Comparison of ENCODE assay signal across 8 mouse cellular contexts in the genomic region with DNA sequence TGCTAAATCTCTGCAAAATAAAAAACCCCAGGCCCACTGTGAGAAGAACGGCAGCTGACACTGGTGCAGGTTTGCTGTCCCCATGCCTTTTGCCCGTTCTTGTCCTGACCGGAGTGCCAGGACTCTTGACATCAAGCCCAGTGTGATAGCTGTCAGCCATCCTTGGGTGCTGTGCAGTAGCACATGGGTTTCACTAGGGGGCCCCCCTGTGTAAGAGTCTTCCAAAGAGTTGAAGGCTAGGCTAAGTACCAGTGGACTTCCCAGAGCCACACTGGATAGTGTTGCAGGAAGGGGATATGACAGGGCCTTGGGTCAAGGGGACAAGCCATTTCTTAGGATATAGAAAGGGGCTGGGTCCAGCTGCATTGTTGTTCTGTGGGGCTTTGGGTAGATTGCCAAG. TPM values are rescaled to one million over a fixed set of nuclear protein-coding genes. Genes with fewer than 3 reads are reported as not detected.
DNase-seq lines count a peak whose midpoint lies in the region; ATAC-seq and TF ChIP-seq lines count a peak whose summit lies in the region.

No protein-coding gene starts in this region.

- peaks cover 37% of the 10 kb centered on the region for H3K4me1 ChIP-seq in E14TG2a.4 (replicated peaks; ENCODE audit: low read depth, low read length)
- no peaks in the 10 kb centered on the region for H3K4me1 ChIP-seq in bone marrow macrophage, adult 2 months (ENCODE audit: control insufficient read depth, insufficient read depth, low read length)
- no peaks in the 10 kb centered on the region for H3K4me1 ChIP-seq in olfactory bulb, adult 2 months (ENCODE audit: control insufficient read depth, insufficient read depth, low read length)

- no peak overlapping the region for H3K4me3 ChIP-seq in E14TG2a.4 (replicated peaks; ENCODE audit: low read length)
- H3K4me3 ChIP-seq in bone marrow macrophage, adult 2 months (ENCODE audit: insufficient read depth, low read length) = no peak overlapping the region
- no peak overlapping the region for H3K4me3 ChIP-seq in layer of hippocampus, adult 2 months
- H3K4me3 ChIP-seq in olfactory bulb, adult 2 months (ENCODE audit: insufficient read depth, low read depth, low read length) = no peak overlapping the region

- peaks cover 13% of the 10 kb centered on the region for H3K36me3 ChIP-seq in E14TG2a.4 (ENCODE audit: insufficient read depth, low read length)

- 38% methylated on average over 3 of the region's 3 CpGs for WGBS in olfactory bulb, adult 2 months

- TF ChIP-seq CTCF in E14TG2a.4 (conservative IDR thresholded peaks at IDR 0.05; ENCODE audit: low read length) = peak; percentile 90
- TF ChIP-seq CTCF in bone marrow macrophage, adult 2 months (IDR thresholded peaks at IDR 0.05; ENCODE audit: low read depth, low read length) = peak; percentile 70
- peak; percentile 97 for TF ChIP-seq CTCF in layer of hippocampus, adult 2 months (conservative IDR thresholded peaks at IDR 0.05)
- peak; percentile 41; the same call in 1 of the 2 replicates for TF ChIP-seq CTCF in olfactory bulb, adult 2 months (IDR thresholded peaks at IDR 0.05; ENCODE audit: insufficient read depth, low read depth, low read length)

- peak; percentile 81 for ATAC-seq in erythroid progenitor cell, adult 5-6 weeks (replicated peaks; ENCODE audit: low FRiP score, poor library complexity, severe bottlenecking)

- no peak for TF ChIP-seq POLR2A in bone marrow macrophage, adult 2 months (IDR thresholded peaks at IDR 0.05; ENCODE audit: borderline replicate concordance, low read depth, low read length)
- TF ChIP-seq POLR2A in olfactory bulb, adult 2 months (IDR thresholded peaks at IDR 0.05; ENCODE audit: insufficient read depth, low read depth, low read length) = no peak

- no peak overlapping the region for H3K27ac ChIP-seq in bone marrow macrophage, adult 2 months (ENCODE audit: insufficient read depth, low read depth, low read length)
- no peak overlapping the region for H3K27ac ChIP-seq in layer of hippocampus, adult 2 months
- H3K27ac ChIP-seq in olfactory bulb, adult 2 months (ENCODE audit: insufficient read depth, low read depth, low read length) = no peak overlapping the region

- no peaks in the 10 kb centered on the region for H3K9me3 ChIP-seq in E14TG2a.4 (ENCODE audit: low read length)

- peaks cover 30% of the 10 kb centered on the region for H3K27me3 ChIP-seq in E14TG2a.4 (ENCODE audit: insufficient read depth, low read length)

- peak; percentile 74 to 77 for DNase-seq in heart, postnatal 36 days
- DNase-seq in layer of hippocampus, adult 2 months (ENCODE audit: low spot score in 2 of 2) = peak; percentile 63 to 81
- peak; percentile 68 to 75 for DNase-seq in lung, adult 18-20 months
- DNase-seq in thymus, postnatal 25 days = peak; percentile 64

- intact Hi-C loops in heart, postnatal 36 days (cut with DNase I) = loop anchor here (1.0 to 10.0 kb wide), 3 partner anchors 56 to 202 kb away; partner anchors contain the start of gene Crtc1

RNA-seq across cellular contexts. Expression of gene Comp, which starts 9.9 kb away (rescaled TPM):
- 1.1 and 1.2 TPM in 2 replicates for polyA plus RNA-seq in bone marrow macrophage, adult 2 months (2012; ENCODE audit: insufficient read depth, insufficient read length, missing spikeins)
- total RNA-seq in erythroid progenitor cell, adult 5-6 weeks (2015; ENCODE audit: low replicate concordance) = not detected in 2 replicates
- total RNA-seq in erythroid progenitor cell, adult 5-6 weeks (2017; ENCODE audit: low replicate concordance) = 0.39 TPM in 1 of 2 replicates, not detected in the other
- 1 to 10 TPM; 4.3 to 5.6 TPM for total RNA-seq in heart, postnatal 36 days (2021)
- total RNA-seq in layer of hippocampus, adult 2 months (2021) = under 1 TPM; 0.29 to 0.56 TPM
- not detected in 2 replicates for polyA plus RNA-seq in olfactory bulb, adult 2 months (2012; ENCODE audit: insufficient read depth, insufficient read length, low replicate concordance, missing spikeins)

RNA-seq across cellular contexts. Expression of gene Upf1, which starts 30.2 kb away (rescaled TPM):
- 30.6 and 31.6 TPM in 2 replicates for polyA plus RNA-seq in bone marrow macrophage, adult 2 months (2012; ENCODE audit: insufficient read depth, insufficient read length, missing spikeins)
- 18.4 and 20.2 TPM in 2 replicates for total RNA-seq in erythroid progenitor cell, adult 5-6 weeks (2015; ENCODE audit: low replicate concordance)
- total RNA-seq in erythroid progenitor cell, adult 5-6 weeks (2017; ENCODE audit: low replicate concordance) = 32.5 and 43.9 TPM in 2 replicates
- total RNA-seq in heart, postnatal 36 days (2021) = 10 to 100 TPM; 45.4 to 46.0 TPM
- 10 to 100 TPM; 67.7 to 68.7 TPM for total RNA-seq in layer of hippocampus, adult 2 months (2021)
- not detected in 2 replicates for polyA plus RNA-seq in olfactory bulb, adult 2 months (2012; ENCODE audit: insufficient read depth, insufficient read length, low replicate concordance, missing spikeins)

RNA-seq across cellular contexts. Expression of gene Gdf1, which starts 53.7 kb away (rescaled TPM):
- not detected in 2 replicates for polyA plus RNA-seq in bone marrow macrophage, adult 2 months (2012; ENCODE audit: insufficient read depth, insufficient read length, missing spikeins)
- not detected in 2 replicates for total RNA-seq in erythroid progenitor cell, adult 5-6 weeks (2015; ENCODE audit: low replicate concordance)
- total RNA-seq in erythroid progenitor cell, adult 5-6 weeks (2017; ENCODE audit: low replicate concordance) = not detected in 2 replicates
- not detected for total RNA-seq in heart, postnatal 36 days (2021)
- 10 to 100 TPM; 12.1 to 14.4 TPM for total RNA-seq in layer of hippocampus, adult 2 months (2021)
- polyA plus RNA-seq in olfactory bulb, adult 2 months (2012; ENCODE audit: insufficient read depth, insufficient read length, low replicate concordance, missing spikeins) = not detected in 2 replicates

RNA-seq across cellular contexts. Expression of gene Crtc1, which starts 56.1 kb away (rescaled TPM):
- 8.4 and 8.9 TPM in 2 replicates for polyA plus RNA-seq in bone marrow macrophage, adult 2 months (2012; ENCODE audit: insufficient read depth, insufficient read length, missing spikeins)
- 3.8 and 8.6 TPM in 2 replicates for total RNA-seq in erythroid progenitor cell, adult 5-6 weeks (2015; ENCODE audit: low replicate concordance)
- total RNA-seq in erythroid progenitor cell, adult 5-6 weeks (2017; ENCODE audit: low replicate concordance) = 0.64 and 2.3 TPM in 2 replicates
- 1 to 10 TPM; 8.2 to 9.8 TPM for total RNA-seq in heart, postnatal 36 days (2021)
- 100 to 1,000 TPM; 191 to 208 TPM for total RNA-seq in layer of hippocampus, adult 2 months (2021)
- polyA plus RNA-seq in olfactory bulb, adult 2 months (2012; ENCODE audit: insufficient read depth, insufficient read length, low replicate concordance, missing spikeins) = not detected in 2 replicates

Comparison
In these comparisons a context has a peak if more than half of its experiments do, and no peak if none do; other contexts are left out.
1. CTCF ChIP-seq: peak in every context shown above with its lines; median percentile 97 in layer of hippocampus, adult 2 months; 90 in E14TG2a.4; 70 in bone marrow macrophage, adult 2 months; 41 in olfactory bulb, adult 2 months.
2. RNA of gene Gdf1, which starts 53.7 kb away (total RNA-seq): 12.1 to 14.4 TPM in layer of hippocampus, adult 2 months; not detected in heart, postnatal 36 days and not detected in erythroid progenitor cell, adult 5-6 weeks; every median in the first group is over 4 times any median in the second.
3. Peak in every context shown above with its lines, with median percentiles within 50 percentile points of each other: DNase-seq.